Mouse (Mus musculus): ENCODE results near the gene Hormad2.

GRCm38 (mm10) chr11:4388018-4388417, 52.9 kb downstream of the Hormad2 start:
- TF ChIP-seq CTCF (IDR thresholded peaks at IDR 0.05; ENCODE audit: low read depth): no peak
- no peak for TF ChIP-seq EP300 (optimal IDR thresholded peaks at IDR 0.05)

Data from stomach, postnatal 0 days (tissue).